Mouse (Mus musculus) hindbrain, embryonic 16.5 days (tissue): ENCODE measurements at regions not wholly inside any gene's neighbourhood (a gene's known extent, or its start where the extent isn't known, plus 50 kb on each side); places are given as distances from the start of the nearest gene placed in this dataset.

ENCODE experiments used
- ATAC-seq: fragments of 200-750 bp; cut with Nextera tagmentation; 2 replicates; pipeline ENCODE4 v1.8.0; 2017; ENCODE audit warnings: moderate TSS enrichment, moderate library complexity
- H3K27ac ChIP-seq: fragments of 300-500 bp; sonication (generic); 2 replicates; pipeline ENCODE4 v1.5.1; 2014; ENCODE audit warnings: low read depth, mild to moderate bottlenecking, control low read depth, low read length, moderate library complexity
- H3K27me3 ChIP-seq: fragments of 300-500 bp; sonication (generic); replicated peaks from 2 replicates; pipeline ENCODE4 v1.6.1; 2014; ENCODE audit warnings: low read length; ENCODE audit not compliant: control insufficient read depth, insufficient read depth
- H3K36me3 ChIP-seq: fragments of 300-500 bp; sonication (generic); 2 replicates; pipeline ENCODE4 v1.6.1; 2014; ENCODE audit warnings: mild to moderate bottlenecking, low read length, moderate library complexity, mixed read lengths; ENCODE audit not compliant: control insufficient read depth, insufficient read depth
- H3K4me1 ChIP-seq: fragments of 300-500 bp; sonication (generic); 2 replicates; pipeline ENCODE4 v1.6.1; 2014; ENCODE audit warnings: low read depth, low read length; ENCODE audit not compliant: control insufficient read depth, insufficient read depth
- H3K4me2 ChIP-seq: fragments of 300-500 bp; sonication (generic); 2 replicates; pipeline ENCODE4 v1.6.1; 2014; ENCODE audit warnings: mild to moderate bottlenecking, low read length, control low read depth, moderate library complexity
- H3K4me3 ChIP-seq: fragments of 300-500 bp; sonication (generic); 2 replicates; pipeline ENCODE4 v1.5.1; 2014; ENCODE audit warnings: mild to moderate bottlenecking, low read length, control low read depth, moderate library complexity
- H3K9ac ChIP-seq: fragments of 300-500 bp; sonication (generic); 2 replicates; pipeline ENCODE4 v1.6.1; 2014; ENCODE audit warnings: low read depth, mild to moderate bottlenecking, control low read depth, low read length, moderate library complexity
- H3K9me3 ChIP-seq: fragments of 300-500 bp; sonication (generic); 2 replicates; pipeline ENCODE4 v1.6.1; 2014; ENCODE audit warnings: mild to moderate bottlenecking, low read length, moderate library complexity; ENCODE audit not compliant: control insufficient read depth
- whole genome bisulfite sequencing: fragments of 180-500 bp; shearing (Covaris S2); extraction: QIAGEN DNeasy Blood & Tissue Kit; methylation state at CpG from one replicate; pipeline ENCODE4 v1.1.7; 2014; 5-methylcytosine and 5-hydroxymethylcytosine counted together

GRCm38 (mm10) chr13:31179407-31180001 is 205.5 kb downstream of the Gm5447 start:
- no peaks in the 10 kb centered on the region; the same call in 1 of the 2 replicates for H3K4me1 ChIP-seq
- H3K27me3 ChIP-seq = no peaks in the 10 kb centered on the region
- 0 out of 2 replicates have a peak overlapping the region, but pooled peaks have one; percentile 1 for H3K9ac ChIP-seq
- ATAC-seq = peak; percentile 60
- no peaks in the 10 kb centered on the region for H3K9me3 ChIP-seq
- no peaks in the 10 kb centered on the region for H3K36me3 ChIP-seq
- WGBS = 38% methylated on average over 12 of the region's 12 CpGs
- no peak overlapping the region for H3K27ac ChIP-seq
- H3K4me3 ChIP-seq = no peak overlapping the region
- no peak overlapping the region for H3K4me2 ChIP-seq

- WGBS = 90% methylated on average over 5 of the region's 5 CpGs
- no peak for ATAC-seq
These were observed 207.5 kb downstream of the Gm5447 start for GRCm38 (mm10) chr13:31181530-31181929.

GRCm38 (mm10) chr13:31184845-31185834 is 211.1 kb downstream of the Gm5447 start:
- Histone ChIP-seq H3K27me3 (no peaks in the 10 kb centered on the region), H3K4me1 (no peaks in the 10 kb centered on the region), H3K27ac (no peak overlapping the region), H3K9me3 (no peaks in the 10 kb centered on the region), H3K9ac (no peak overlapping the region), H3K4me2 (no peak overlapping the region), H3K4me3 (no peak overlapping the region), H3K36me3 (no peaks in the 10 kb centered on the region)
- peak; percentile 52; the same call in 1 of the 2 replicates for ATAC-seq
- 70% methylated on average over 14 of the region's 14 CpGs for WGBS

More at GRCm38 (mm10) chr13:31181530-31181929, 207.5 kb downstream of the Gm5447 start:
- no peak overlapping the region for H3K4me3 ChIP-seq
- no peaks in the 10 kb centered on the region for H3K27me3 ChIP-seq
- no peak overlapping the region for H3K27ac ChIP-seq
- no peak overlapping the region for H3K4me2 ChIP-seq
- H3K36me3 ChIP-seq = no peaks in the 10 kb centered on the region
- H3K9ac ChIP-seq = no peak overlapping the region
- no peaks in the 10 kb centered on the region for H3K9me3 ChIP-seq
- no peaks in the 10 kb centered on the region; the same call in 1 of the 2 replicates for H3K4me1 ChIP-seq

- WGBS = 57% methylated on average over 5 of the region's 5 CpGs
- Histone ChIP-seq H3K4me1 (no peaks in the 10 kb centered on the region), H3K9ac (no peak overlapping the region)
These were observed 213.0 kb downstream of the Gm5447 start for GRCm38 (mm10) chr13:31186805-31187589.

GRCm38 (mm10) chr13:31189116-31189515 is 215.1 kb downstream of the Gm5447 start:
- 23% methylated on average over 1 of the region's 1 CpGs for WGBS
- ATAC-seq = no peak
- no peak overlapping the region for H3K4me2 ChIP-seq

More at GRCm38 (mm10) chr13:31186805-31187589, 213.0 kb downstream of the Gm5447 start:
- H3K27ac ChIP-seq = no peak overlapping the region
- no peaks in the 10 kb centered on the region for H3K27me3 ChIP-seq
- H3K4me2 ChIP-seq = no peak overlapping the region
- ATAC-seq = no peak
- H3K9me3 ChIP-seq = no peaks in the 10 kb centered on the region
- H3K36me3 ChIP-seq = no peaks in the 10 kb centered on the region
- H3K4me3 ChIP-seq = no peak overlapping the region

GRCm38 (mm10) chr13:31190036-31190435 is 216.0 kb downstream of the Gm5447 start:
- H3K4me2 ChIP-seq = no peak overlapping the region
- H3K27ac ChIP-seq = no peak overlapping the region
- H3K4me1 ChIP-seq = no peaks in the 10 kb centered on the region
- H3K27me3 ChIP-seq = no peaks in the 10 kb centered on the region
- no peak for ATAC-seq
- H3K36me3 ChIP-seq = no peaks in the 10 kb centered on the region
- WGBS = 84% methylated on average over 4 of the region's 4 CpGs
- no peak overlapping the region for H3K9ac ChIP-seq
- no peaks in the 10 kb centered on the region for H3K9me3 ChIP-seq
- no peak overlapping the region for H3K4me3 ChIP-seq

More at GRCm38 (mm10) chr13:31189116-31189515, 215.1 kb downstream of the Gm5447 start:
- Histone ChIP-seq H3K4me3 (no peak overlapping the region), H3K36me3 (no peaks in the 10 kb centered on the region), H3K27me3 (no peaks in the 10 kb centered on the region), H3K4me1 (no peaks in the 10 kb centered on the region), H3K27ac (no peak overlapping the region), H3K9ac (no peak overlapping the region), H3K9me3 (no peaks in the 10 kb centered on the region)

GRCm38 (mm10) chr13:31191344-31192139 is 217.5 kb downstream of the Gm5447 start:
- no peak for ATAC-seq
- H3K4me1 ChIP-seq = no peaks in the 10 kb centered on the region
- H3K27me3 ChIP-seq = no peaks in the 10 kb centered on the region
- 80% methylated on average over 7 of the region's 7 CpGs for WGBS
- no peak overlapping the region for H3K4me2 ChIP-seq
- no peaks in the 10 kb centered on the region for H3K9me3 ChIP-seq
- H3K4me3 ChIP-seq = no peak overlapping the region
- no peak overlapping the region for H3K9ac ChIP-seq
- H3K27ac ChIP-seq = no peak overlapping the region
- no peaks in the 10 kb centered on the region for H3K36me3 ChIP-seq

GRCm38 (mm10) chr13:31194971-31195370 is 221.0 kb downstream of the Gm5447 start:
- H3K27ac ChIP-seq = no peak overlapping the region
- no peaks in the 10 kb centered on the region for H3K27me3 ChIP-seq
- no peak overlapping the region for H3K9ac ChIP-seq
- no peak overlapping the region for H3K4me3 ChIP-seq
- no peaks in the 10 kb centered on the region for H3K36me3 ChIP-seq
- no peak overlapping the region for H3K4me2 ChIP-seq
- no peaks in the 10 kb centered on the region for H3K4me1 ChIP-seq
- WGBS = 82% methylated on average over 3 of the region's 3 CpGs
- no peak for ATAC-seq
- H3K9me3 ChIP-seq = no peaks in the 10 kb centered on the region
